Mouse (Mus musculus): ENCODE data around the gene Cstf3. TPM values are rescaled to one million over a fixed set of nuclear protein-coding genes. Genes with fewer than 3 reads are reported as not detected.

The Cstf3 gene
- polyA plus RNA-seq, 1 experiment: 37.7 TPM

- H3K27ac ChIP-seq (ENCODE audit: insufficient read depth, low read length): no peak overlapping the region
Measured at GRCm38 (mm10) chr2:104576216-104576615, 14.1 kb upstream of the Cstf3 start.

GRCm38 (mm10) chr2:104578021-104578420 lies 12.3 kb upstream of the Cstf3 start:
- no peak overlapping the region for H3K27ac ChIP-seq (ENCODE audit: insufficient read depth, low read length)
- no peaks in the 10 kb centered on the region for H3K4me1 ChIP-seq (ENCODE audit: control insufficient read depth, insufficient read depth, low read length)
- H3K4me3 ChIP-seq (ENCODE audit: insufficient read depth, low read length): no peak overlapping the region
- TF ChIP-seq POLR2A (IDR thresholded peaks at IDR 0.05; ENCODE audit: extremely low read depth, insufficient read depth, low read length) (no peak), CTCF (IDR thresholded peaks at IDR 0.05; ENCODE audit: extremely low read depth, insufficient read depth, low read length) (no peak)

More at GRCm38 (mm10) chr2:104576216-104576615, 14.1 kb upstream of the Cstf3 start:
- TF ChIP-seq POLR2A (IDR thresholded peaks at IDR 0.05; ENCODE audit: extremely low read depth, insufficient read depth, low read length) (no peak), CTCF (IDR thresholded peaks at IDR 0.05; ENCODE audit: extremely low read depth, insufficient read depth, low read length) (no peak)
- Histone ChIP-seq H3K4me3 (ENCODE audit: insufficient read depth, low read length) (no peak overlapping the region), H3K4me1 (ENCODE audit: control insufficient read depth, insufficient read depth, low read length) (peaks cover 1% of the 10 kb centered on the region; the same call in 1 of the 2 replicates)

GRCm38 (mm10) chr2:104578836-104579604 lies 11.3 kb upstream of the Cstf3 start:
- no peaks in the 10 kb centered on the region for H3K4me1 ChIP-seq (ENCODE audit: control insufficient read depth, insufficient read depth, low read length)
- TF ChIP-seq CTCF (IDR thresholded peaks at IDR 0.05; ENCODE audit: extremely low read depth, insufficient read depth, low read length) (no peak), POLR2A (IDR thresholded peaks at IDR 0.05; ENCODE audit: extremely low read depth, insufficient read depth, low read length) (no peak)
- H3K27ac ChIP-seq (ENCODE audit: insufficient read depth, low read length): no peak overlapping the region
- H3K4me3 ChIP-seq (ENCODE audit: insufficient read depth, low read length): no peak overlapping the region

- Histone ChIP-seq H3K4me1 (ENCODE audit: control insufficient read depth, insufficient read depth, low read length) (no peaks in the 10 kb centered on the region), H3K4me3 (ENCODE audit: insufficient read depth, low read length) (no peak overlapping the region), H3K27ac (ENCODE audit: insufficient read depth, low read length) (no peak overlapping the region)
- TF ChIP-seq CTCF (IDR thresholded peaks at IDR 0.05; ENCODE audit: extremely low read depth, insufficient read depth, low read length) (no peak), POLR2A (IDR thresholded peaks at IDR 0.05; ENCODE audit: extremely low read depth, insufficient read depth, low read length) (no peak)
Measured at GRCm38 (mm10) chr2:104579784-104580446, 10.4 kb upstream of the Cstf3 start.

GRCm38 (mm10) chr2:104581281-104581879 lies 8.9 kb upstream of the Cstf3 start:
- Histone ChIP-seq H3K4me1 (ENCODE audit: control insufficient read depth, insufficient read depth, low read length) (no peaks in the 10 kb centered on the region; the same call in 1 of the 2 replicates), H3K27ac (ENCODE audit: insufficient read depth, low read length) (no peak overlapping the region), H3K4me3 (ENCODE audit: insufficient read depth, low read length) (no peak overlapping the region)
- TF ChIP-seq POLR2A (IDR thresholded peaks at IDR 0.05; ENCODE audit: extremely low read depth, insufficient read depth, low read length) (no peak), CTCF (IDR thresholded peaks at IDR 0.05; ENCODE audit: extremely low read depth, insufficient read depth, low read length) (no peak)

GRCm38 (mm10) chr2:104583032-104583431 lies 7.3 kb upstream of the Cstf3 start:
- no peak overlapping the region for H3K27ac ChIP-seq (ENCODE audit: insufficient read depth, low read length)
- H3K4me1 ChIP-seq (ENCODE audit: control insufficient read depth, insufficient read depth, low read length): no peaks in the 10 kb centered on the region; the same call in 1 of the 2 replicates
- H3K4me3 ChIP-seq (ENCODE audit: insufficient read depth, low read length): no peak overlapping the region
- no peak for TF ChIP-seq CTCF (IDR thresholded peaks at IDR 0.05; ENCODE audit: extremely low read depth, insufficient read depth, low read length)
- TF ChIP-seq POLR2A (IDR thresholded peaks at IDR 0.05; ENCODE audit: extremely low read depth, insufficient read depth, low read length): no peak

GRCm38 (mm10) chr2:104584226-104584625 lies 6.1 kb upstream of the Cstf3 start:
- no peak for TF ChIP-seq CTCF (IDR thresholded peaks at IDR 0.05; ENCODE audit: extremely low read depth, insufficient read depth, low read length)
- no peak for TF ChIP-seq POLR2A (IDR thresholded peaks at IDR 0.05; ENCODE audit: extremely low read depth, insufficient read depth, low read length)
- H3K27ac ChIP-seq (ENCODE audit: insufficient read depth, low read length): no peak overlapping the region
- H3K4me3 ChIP-seq (ENCODE audit: insufficient read depth, low read length): no peak overlapping the region
- no peaks in the 10 kb centered on the region; the same call in 1 of the 2 replicates for H3K4me1 ChIP-seq (ENCODE audit: control insufficient read depth, insufficient read depth, low read length)

- Histone ChIP-seq H3K27ac (ENCODE audit: insufficient read depth, low read length) (no peak overlapping the region), H3K4me1 (ENCODE audit: control insufficient read depth, insufficient read depth, low read length) (peaks cover 1% of the 10 kb centered on the region; the same call in 1 of the 2 replicates), H3K4me3 (ENCODE audit: insufficient read depth, low read length) (no peak overlapping the region)
- TF ChIP-seq POLR2A (IDR thresholded peaks at IDR 0.05; ENCODE audit: extremely low read depth, insufficient read depth, low read length) (no peak), CTCF (IDR thresholded peaks at IDR 0.05; ENCODE audit: extremely low read depth, insufficient read depth, low read length) (no peak; the same call in 1 of the 2 replicates)
Measured at GRCm38 (mm10) chr2:104585645-104586044, 4.7 kb upstream of the Cstf3 start.

- Histone ChIP-seq H3K27ac (ENCODE audit: insufficient read depth, low read length) (no peak overlapping the region), H3K4me3 (ENCODE audit: insufficient read depth, low read length) (no peak overlapping the region), H3K4me1 (ENCODE audit: control insufficient read depth, insufficient read depth, low read length) (peaks cover 5% of the 10 kb centered on the region; the same call in 1 of the 2 replicates)
- TF ChIP-seq CTCF (IDR thresholded peaks at IDR 0.05; ENCODE audit: extremely low read depth, insufficient read depth, low read length): no peak
- no peak for TF ChIP-seq POLR2A (IDR thresholded peaks at IDR 0.05; ENCODE audit: extremely low read depth, insufficient read depth, low read length)
Measured at GRCm38 (mm10) chr2:104588552-104588951, 1.8 kb upstream of the Cstf3 start.

Measured in cortical plate, adult 2 months (tissue).